Mouse (Mus musculus): Measurements from ENCODE around the gene Plod2. TPM values are rescaled to one million over a fixed set of nuclear protein-coding genes. Genes with fewer than 3 reads are reported as not detected.
A peak's percentile ranks its signal among the peaks of the same experiment; 100 is the strongest.

The Plod2 gene
- polyA plus RNA-seq, 1 experiment from 2014 or later, result 15.7 TPM

DNA sequence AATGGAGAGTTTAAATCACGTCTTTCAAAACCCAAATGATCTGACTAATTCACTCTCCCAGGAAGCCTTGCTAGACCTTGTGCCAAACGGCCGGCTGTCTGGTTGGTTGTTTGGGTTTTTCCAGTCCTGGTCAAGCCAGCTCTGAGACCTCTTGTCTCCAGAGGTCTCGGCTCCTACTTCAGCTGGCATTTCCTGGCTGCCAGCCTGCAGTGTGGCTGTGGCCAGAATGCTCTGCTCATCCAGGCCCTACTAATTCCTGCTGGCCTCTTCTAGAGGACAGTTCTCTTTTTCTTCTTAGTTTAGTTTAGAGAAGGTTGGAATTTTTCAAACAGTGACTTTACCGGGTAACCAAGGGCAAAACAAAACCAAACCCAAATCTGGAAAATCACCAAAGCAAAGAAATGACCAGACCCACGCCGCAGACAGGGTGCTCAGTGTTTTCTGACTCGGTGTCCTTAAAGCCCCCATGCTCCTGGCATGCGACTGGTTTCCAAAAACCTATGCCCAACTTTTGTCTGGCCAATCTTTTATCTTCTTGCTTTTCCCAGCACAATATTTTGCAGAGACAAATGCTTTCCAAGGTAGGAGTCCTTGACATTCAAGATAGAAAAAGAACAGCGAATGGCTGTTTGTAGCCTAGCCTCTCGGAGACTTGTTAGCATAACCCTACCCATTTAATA lies 7.9 kb downstream of the Plod2 start:
- no peaks in the 10 kb centered on the region for H3K36me3 ChIP-seq (ENCODE audit: insufficient read depth, low read length)
- H3K27ac ChIP-seq (ENCODE audit: low read length), result no peak overlapping the region
- H3K4me2 ChIP-seq (replicated peaks; ENCODE audit: low read depth, low read length), result no peak overlapping the region
- DNase-seq (ENCODE audit: low spot score), result peak; percentile 36
- H3K9me3 ChIP-seq (ENCODE audit: low read length), result no peaks in the 10 kb centered on the region
- TF ChIP-seq EP300 (IDR thresholded peaks at IDR 0.05), result no peak
- no peak for TF ChIP-seq CTCF (IDR thresholded peaks at IDR 0.05)
- WGBS, result 56% methylated on average over 11 of the region's 11 CpGs
- no peak overlapping the region for H3K9ac ChIP-seq (replicated peaks; ENCODE audit: low read depth)
- H3K4me1 ChIP-seq (ENCODE audit: insufficient read depth, low read depth, low read length), result peaks cover 4% of the 10 kb centered on the region
- no peak overlapping the region for H3K4me3 ChIP-seq (ENCODE audit: low read depth, low read length)
- peak; percentile 61 for ATAC-seq
- no peaks in the 10 kb centered on the region for H3K27me3 ChIP-seq (replicated peaks; ENCODE audit: insufficient read depth, low read length)

DNA sequence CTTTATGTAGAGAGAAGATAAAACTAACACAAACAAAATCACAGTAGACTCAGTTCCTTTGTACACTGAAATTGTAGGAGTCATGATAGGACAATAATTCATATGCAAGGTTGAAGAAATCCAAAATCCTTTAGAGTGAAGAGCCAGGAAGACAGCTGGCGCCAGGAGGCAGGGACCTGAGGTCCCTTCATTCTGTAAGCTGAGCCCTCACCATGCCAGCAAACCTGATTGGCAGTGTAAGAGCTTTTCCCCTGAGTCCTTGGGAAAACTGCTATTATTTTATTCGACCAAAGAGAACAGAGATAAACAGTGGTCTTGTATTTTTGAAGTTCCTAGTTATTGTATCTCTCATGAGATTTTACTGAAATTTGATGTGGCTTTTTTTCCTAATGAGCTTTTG lies 9.0 kb downstream of the Plod2 start:
- Histone ChIP-seq H3K4me1 (ENCODE audit: insufficient read depth, low read depth, low read length) (peaks cover 4% of the 10 kb centered on the region), H3K36me3 (ENCODE audit: insufficient read depth, low read length) (no peaks in the 10 kb centered on the region), H3K27ac (ENCODE audit: low read length) (no peak overlapping the region), H3K27me3 (replicated peaks; ENCODE audit: insufficient read depth, low read length) (no peaks in the 10 kb centered on the region), H3K9ac (replicated peaks; ENCODE audit: low read depth) (no peak overlapping the region), H3K4me2 (replicated peaks; ENCODE audit: low read depth, low read length) (no peak overlapping the region), H3K9me3 (ENCODE audit: low read length) (no peaks in the 10 kb centered on the region), H3K4me3 (ENCODE audit: low read depth, low read length) (no peak overlapping the region)
- WGBS, result 60% methylated on average over 2 of the region's 2 CpGs
- ATAC-seq, result no peak
- TF ChIP-seq EP300 (IDR thresholded peaks at IDR 0.05), result no peak
- DNase-seq (ENCODE audit: low spot score), result no peak

DNA sequence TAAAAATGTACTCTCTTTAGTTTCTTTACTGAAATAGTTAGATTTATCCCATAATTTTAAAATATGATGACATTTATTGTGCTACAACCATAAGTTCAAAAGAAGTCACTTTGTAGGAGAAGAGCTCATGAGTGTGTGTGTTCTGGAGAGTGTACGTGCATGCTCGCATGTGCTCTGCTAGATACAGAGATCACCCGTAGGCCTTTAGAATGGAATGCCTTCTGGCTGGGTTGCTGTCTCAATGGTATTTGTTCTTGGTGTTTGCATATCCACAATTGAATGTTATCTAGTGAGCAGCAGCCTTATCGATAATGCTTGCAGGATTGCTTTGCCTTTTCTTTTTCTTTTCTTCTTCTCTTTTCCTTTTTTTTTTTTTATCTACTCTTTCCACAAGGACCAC lies 9.6 kb downstream of the Plod2 start:
- no peak overlapping the region for H3K9ac ChIP-seq (replicated peaks; ENCODE audit: low read depth)
- DNase-seq (ENCODE audit: low spot score), result no peak
- 47% methylated on average over 4 of the region's 4 CpGs for WGBS
- H3K4me3 ChIP-seq (ENCODE audit: low read depth, low read length), result no peak overlapping the region
- no peaks in the 10 kb centered on the region for H3K27me3 ChIP-seq (replicated peaks; ENCODE audit: insufficient read depth, low read length)
- no peaks in the 10 kb centered on the region for H3K9me3 ChIP-seq (ENCODE audit: low read length)
- TF ChIP-seq CTCF (IDR thresholded peaks at IDR 0.05) (no peak), EP300 (IDR thresholded peaks at IDR 0.05) (no peak)
- no peaks in the 10 kb centered on the region for H3K36me3 ChIP-seq (ENCODE audit: insufficient read depth, low read length)
- no peak for ATAC-seq
- no peak overlapping the region for H3K4me2 ChIP-seq (replicated peaks; ENCODE audit: low read depth, low read length)
- H3K4me1 ChIP-seq (ENCODE audit: insufficient read depth, low read depth, low read length), result peaks cover 4% of the 10 kb centered on the region
- no peak overlapping the region for H3K27ac ChIP-seq (ENCODE audit: low read length)

DNA sequence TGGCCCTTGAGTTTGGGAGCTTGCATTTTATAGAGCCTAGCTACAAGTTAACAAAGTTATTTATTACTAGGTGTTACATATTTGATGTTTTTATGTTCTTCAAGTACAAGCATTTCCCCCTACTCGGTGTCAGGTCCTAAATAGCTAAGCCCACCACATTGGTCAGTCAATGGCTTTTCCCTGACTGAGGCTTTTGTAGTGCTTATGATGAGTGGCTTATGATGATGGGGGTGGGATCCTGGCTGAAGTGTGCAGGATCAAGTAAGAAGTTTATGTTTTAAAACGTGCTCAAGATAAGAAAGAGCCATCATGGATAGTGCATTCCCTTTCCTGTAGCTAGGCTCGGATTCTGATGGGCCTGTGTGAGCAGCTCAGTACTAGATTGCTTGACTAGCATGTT lies 10.7 kb downstream of the Plod2 start:
- H3K4me3 ChIP-seq (ENCODE audit: low read depth, low read length), result no peak overlapping the region
- WGBS, result 42% methylated on average over 3 of the region's 3 CpGs
- no peak for DNase-seq (ENCODE audit: low spot score)
- no peak overlapping the region for H3K4me2 ChIP-seq (replicated peaks; ENCODE audit: low read depth, low read length)
- peaks cover 4% of the 10 kb centered on the region for H3K4me1 ChIP-seq (ENCODE audit: insufficient read depth, low read depth, low read length)
- no peaks in the 10 kb centered on the region for H3K27me3 ChIP-seq (replicated peaks; ENCODE audit: insufficient read depth, low read length)
- no peaks in the 10 kb centered on the region for H3K36me3 ChIP-seq (ENCODE audit: insufficient read depth, low read length)
- no peak overlapping the region for H3K9ac ChIP-seq (replicated peaks; ENCODE audit: low read depth)
- ATAC-seq, result no peak
- H3K27ac ChIP-seq (ENCODE audit: low read length), result no peak overlapping the region
- no peaks in the 10 kb centered on the region for H3K9me3 ChIP-seq (ENCODE audit: low read length)
- TF ChIP-seq EP300 (IDR thresholded peaks at IDR 0.05) (no peak), CTCF (IDR thresholded peaks at IDR 0.05) (no peak)

DNA sequence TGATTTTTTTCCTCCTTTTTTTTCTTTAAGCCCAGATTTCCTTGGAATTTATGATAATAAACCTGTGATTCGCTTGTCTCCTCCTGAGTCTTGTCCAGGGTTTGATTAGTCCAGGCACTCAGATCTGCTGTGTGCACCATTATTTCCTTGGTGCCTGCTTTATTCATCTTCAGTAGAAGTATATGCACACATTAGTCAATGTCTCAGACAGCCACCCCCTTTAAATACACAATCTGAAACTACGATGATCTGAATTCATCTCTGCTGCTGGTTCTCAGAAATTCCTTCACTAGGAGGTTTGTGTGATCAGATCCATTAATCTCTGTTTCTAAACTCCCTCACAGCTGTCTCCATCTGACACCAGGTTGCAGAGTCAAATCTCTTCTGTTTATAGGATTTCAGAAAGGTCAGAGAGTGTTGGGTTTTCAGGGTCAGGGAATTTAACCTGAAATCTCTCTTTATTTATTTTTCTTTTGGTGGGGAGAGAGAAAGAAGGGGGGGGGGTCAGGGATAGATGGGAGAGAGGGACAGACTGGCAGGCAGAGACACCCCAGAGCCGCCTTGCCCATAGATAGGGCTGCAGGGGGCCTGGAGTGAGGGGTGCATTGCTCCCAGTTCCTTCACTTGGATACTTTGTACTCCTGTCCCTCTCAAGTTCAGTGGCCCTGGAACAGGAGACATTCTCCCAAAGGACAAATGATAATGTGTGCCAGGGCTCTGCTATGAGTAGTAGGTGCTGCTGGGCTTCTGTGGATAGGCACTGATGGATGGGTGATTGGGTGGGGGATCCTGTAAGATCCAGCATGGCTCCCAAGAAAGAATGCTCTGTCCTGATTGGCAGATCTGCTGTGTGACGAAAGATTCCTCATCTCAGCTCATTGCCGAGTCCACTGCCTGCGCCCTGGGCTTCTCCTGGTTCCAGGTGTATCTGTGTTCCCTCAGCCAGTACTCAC lies 13.3 kb downstream of the Plod2 start:
- no peaks in the 10 kb centered on the region for H3K9me3 ChIP-seq (ENCODE audit: low read length)
- WGBS, result 74% methylated on average over 6 of the region's 6 CpGs
- DNase-seq (ENCODE audit: low spot score) (no peak), ATAC-seq (no peak)
- no peak overlapping the region for H3K4me3 ChIP-seq (ENCODE audit: low read depth, low read length)
- no peaks in the 10 kb centered on the region for H3K4me1 ChIP-seq (ENCODE audit: insufficient read depth, low read depth, low read length)
- TF ChIP-seq CTCF (IDR thresholded peaks at IDR 0.05) (no peak), EP300 (IDR thresholded peaks at IDR 0.05) (no peak)
- no peaks in the 10 kb centered on the region for H3K27me3 ChIP-seq (replicated peaks; ENCODE audit: insufficient read depth, low read length)
- H3K36me3 ChIP-seq (ENCODE audit: insufficient read depth, low read length), result no peaks in the 10 kb centered on the region
- no peak overlapping the region for H3K9ac ChIP-seq (replicated peaks; ENCODE audit: low read depth)
- no peak overlapping the region for H3K27ac ChIP-seq (ENCODE audit: low read length)
- no peak overlapping the region for H3K4me2 ChIP-seq (replicated peaks; ENCODE audit: low read depth, low read length)

DNA sequence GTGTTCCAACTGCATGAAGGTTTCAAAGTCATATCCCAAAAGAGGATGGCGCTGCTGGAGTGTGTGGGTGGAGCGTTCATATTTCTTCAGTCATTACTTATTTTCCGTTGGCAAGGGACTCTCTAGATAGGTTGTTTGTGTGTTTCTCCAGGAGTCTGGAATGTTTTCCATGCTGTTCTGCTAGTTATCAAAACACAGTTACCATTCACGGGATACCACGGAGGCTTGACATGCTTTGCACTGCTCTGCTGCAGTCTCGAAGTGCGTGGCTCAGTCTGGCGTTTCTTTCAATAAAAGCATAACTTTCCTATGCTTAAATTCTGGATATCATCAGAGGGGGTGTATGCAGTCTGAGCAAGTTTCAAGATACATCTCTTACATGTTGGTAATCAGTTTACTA lies 17.7 kb downstream of the Plod2 start:
- Histone ChIP-seq H3K4me2 (replicated peaks; ENCODE audit: low read depth, low read length) (no peak overlapping the region), H3K9ac (replicated peaks; ENCODE audit: low read depth) (no peak overlapping the region), H3K9me3 (ENCODE audit: low read length) (no peaks in the 10 kb centered on the region), H3K27me3 (replicated peaks; ENCODE audit: insufficient read depth, low read length) (no peaks in the 10 kb centered on the region), H3K36me3 (ENCODE audit: insufficient read depth, low read length) (no peaks in the 10 kb centered on the region), H3K4me3 (ENCODE audit: low read depth, low read length) (no peak overlapping the region), H3K4me1 (ENCODE audit: insufficient read depth, low read depth, low read length) (no peaks in the 10 kb centered on the region), H3K27ac (ENCODE audit: low read length) (no peak overlapping the region)
- no peak for DNase-seq (ENCODE audit: low spot score)
- TF ChIP-seq EP300 (IDR thresholded peaks at IDR 0.05) (no peak), CTCF (IDR thresholded peaks at IDR 0.05) (no peak)
- ATAC-seq, result no peak
- WGBS, result 60% methylated on average over 8 of the region's 8 CpGs

Data from lung, postnatal 0 days (tissue).